Mouse (Mus musculus) heart, postnatal 36 days (tissue): ENCODE measurements around the gene Sipa1l3. TPM values are rescaled to one million over a fixed set of nuclear protein-coding genes. Genes with fewer than 3 reads are reported as not detected.

ENCODE experiments used
- DNase-seq, 2 experiments: peaks; one replicate each; pipeline ENCODE4 v3.0.0; 2021 to 2022
- intact Hi-C: fragments of 180-260 bp; cut with DNase I; formaldehyde crosslinking; loops from one replicate; pipeline ENCODE4 v1.15.1; 2025
- total RNA-seq, 2 experiments: library from RNA; stranded (reverse); gene quantifications; 2 replicates each; pipeline ENCODE4 v1.2.3; 2021

Sipa1l3 gene
- total RNA-seq, 2 experiments from 2014 or later = 8.4 to 9.7 TPM

- intact Hi-C loops = no loop called here
- DNase-seq = no peak
Observed at GRCm38 (mm10) chr7:29391112-29391760, 127.2 kb downstream of the Sipa1l3 start.

GRCm38 (mm10) chr7:29390234-29390633 is 128.2 kb downstream of the Sipa1l3 start:
- intact Hi-C loops = no loop called here
- DNase-seq = no peak

GRCm38 (mm10) chr7:29387524-29388068 is 130.8 kb downstream of the Sipa1l3 start:
- DNase-seq = no peak
- intact Hi-C loops = no loop called here

GRCm38 (mm10) chr7:29386349-29386748 is 132.1 kb downstream of the Sipa1l3 start:
- DNase-seq = no peak
- intact Hi-C loops = no loop called here

- intact Hi-C loops = no loop called here
- DNase-seq = no peak
Observed at GRCm38 (mm10) chr7:29385791-29386190, 132.7 kb downstream of the Sipa1l3 start.

- intact Hi-C loops = loop anchor here (1.0 kb wide), 1 partner anchor 140 kb away; no protein-coding TSS in a partner anchor
- DNase-seq = peak; percentile 86 to 92
Observed at GRCm38 (mm10) chr7:29383255-29383654, 135.2 kb downstream of the Sipa1l3 start.

GRCm38 (mm10) chr7:29381466-29382040 is 136.9 kb downstream of the Sipa1l3 start:
- DNase-seq = no peak

GRCm38 (mm10) chr7:29374054-29374453 is 144.4 kb downstream of the Sipa1l3 start:
- no peak for DNase-seq
- intact Hi-C loops = no loop called here

More at GRCm38 (mm10) chr7:29381466-29382040, 136.9 kb downstream of the Sipa1l3 start:
- intact Hi-C loops = no loop called here

- intact Hi-C loops = no loop called here
- DNase-seq = no peak
Observed at GRCm38 (mm10) chr7:29372123-29372522, 146.3 kb downstream of the Sipa1l3 start.

GRCm38 (mm10) chr7:29370031-29370430 is 148.4 kb downstream of the Sipa1l3 start:
- intact Hi-C loops = no loop called here
- no peak for DNase-seq

GRCm38 (mm10) chr7:29368004-29368320 is 150.5 kb downstream of the Sipa1l3 start:
- DNase-seq = no peak
- intact Hi-C loops = no loop called here

- intact Hi-C loops = no loop called here
- no peak for DNase-seq
Observed at GRCm38 (mm10) chr7:29367166-29368003, 151.1 kb downstream of the Sipa1l3 start.

GRCm38 (mm10) chr7:29364052-29364451 is 154.4 kb downstream of the Sipa1l3 start:
- DNase-seq = no peak
- intact Hi-C loops = no loop called here

GRCm38 (mm10) chr7:29361497-29361896 is 156.9 kb downstream of the Sipa1l3 start:
- no peak for DNase-seq
- intact Hi-C loops = no loop called here

GRCm38 (mm10) chr7:29355406-29355805 is 163.0 kb downstream of the Sipa1l3 start:
- intact Hi-C loops = no loop called here
- no peak for DNase-seq

GRCm38 (mm10) chr7:29354161-29354560 is 164.3 kb downstream of the Sipa1l3 start:
- intact Hi-C loops = no loop called here
- DNase-seq = peak; percentile 33 to 35

- intact Hi-C loops = no loop called here
- no peak for DNase-seq
Observed at GRCm38 (mm10) chr7:29352246-29352645, 166.2 kb downstream of the Sipa1l3 start.

- no peak for DNase-seq
- intact Hi-C loops = no loop called here
Observed at GRCm38 (mm10) chr7:29350489-29350888, 168.0 kb downstream of the Sipa1l3 start.

- DNase-seq = no peak
- intact Hi-C loops = no loop called here
Observed at GRCm38 (mm10) chr7:29346212-29346611, 172.2 kb downstream of the Sipa1l3 start.

GRCm38 (mm10) chr7:29345534-29345933 is 172.9 kb downstream of the Sipa1l3 start:
- intact Hi-C loops = no loop called here
- DNase-seq = no peak

- no peak for DNase-seq
Observed at GRCm38 (mm10) chr7:29343746-29344145, 174.7 kb downstream of the Sipa1l3 start.

More at GRCm38 (mm10) chr7:29343746-29344145, 174.7 kb downstream of the Sipa1l3 start:
- intact Hi-C loops = no loop called here
